Mouse (Mus musculus) liver, postnatal 0 days (tissue): Measurements from ENCODE around the gene Fads2.

Experiments
- CTCF ChIP-seq: sonication (generic); IDR thresholded peaks from 2 replicates; pipeline ENCODE4 v1.5.1; 2016; ENCODE audit warnings: antibody characterized with exemption, low read depth
- EP300 ChIP-seq: IDR thresholded peaks from 2 replicates; pipeline ENCODE4 v1.6.1; 2016; ENCODE audit warnings: antibody characterized with exemption, low read depth, mild to moderate bottlenecking

- TF ChIP-seq CTCF (no peak), EP300 (no peak)
Measured at GRCm38 (mm10) chr19:10058352-10058825, 43.2 kb downstream of the Fads2 start.
